Mouse (Mus musculus) MEL (cell line): Measurements from ENCODE around the gene Mael.

Experiments used
- CHD2 ChIP-seq: IDR thresholded peaks from 2 replicates; pipeline ENCODE4 v1.6.1; 2011; ENCODE audit warnings: low read length, improper control_type of control experiment
- CTCF ChIP-seq, 3 experiments: IDR thresholded peaks in 2 of 3; conservative IDR thresholded peaks in 1 of 3; 2 replicates each; pipeline ENCODE4 v1.5.1; 2011 to 2012; ENCODE audit warnings: low read length in 3 of 3, low read depth in 2 of 3, mild to moderate bottlenecking in 2 of 3, improper control_type of control experiment in 1 of 3, inconsistent platforms in 1 of 3, mixed read lengths in 1 of 3, moderate library complexity in 1 of 3; ENCODE audit not compliant: control insufficient read depth in 1 of 3, insufficient read depth in 1 of 3, poor library complexity in 1 of 3, severe bottlenecking in 1 of 3
- E2F4 ChIP-seq: IDR thresholded peaks from 2 replicates; pipeline ENCODE4 v1.6.1; 2011; ENCODE audit warnings: low read depth, low read length, improper control_type of control experiment, borderline replicate concordance
- HCFC1 ChIP-seq: IDR thresholded peaks from 2 replicates; pipeline ENCODE4 v1.6.1; 2012; ENCODE audit warnings: low read depth, mild to moderate bottlenecking, inconsistent platforms, low read length, improper control_type of control experiment, moderate library complexity
- MXI1 ChIP-seq: IDR thresholded peaks from 2 replicates; pipeline ENCODE4 v1.6.1; 2011; ENCODE audit warnings: mild to moderate bottlenecking, low read depth, low read length, improper control_type of control experiment
- POLR2A ChIP-seq, 2 experiments: IDR thresholded peaks; 2 replicates each; pipeline ENCODE4 v1.6.1; 2011 to 2012; ENCODE audit warnings: low read length in 2 of 2, mild to moderate bottlenecking in 2 of 2, control low read depth in 1 of 2, improper control_type of control experiment in 1 of 2, low read depth in 1 of 2, moderate library complexity in 1 of 2; ENCODE audit not compliant: control insufficient read depth in 1 of 2, insufficient read depth in 1 of 2, poor library complexity in 1 of 2
- POLR2AphosphoS5 ChIP-seq: IDR thresholded peaks from 2 replicates; pipeline ENCODE4 v1.6.1; 2012; ENCODE audit warnings: low read depth, borderline replicate concordance, mild to moderate bottlenecking, inconsistent platforms, low read length, moderate library complexity, mixed read lengths
- RCOR1 ChIP-seq: IDR thresholded peaks from 2 replicates; pipeline ENCODE4 v1.6.1; 2012; ENCODE audit warnings: low read depth, mild to moderate bottlenecking, inconsistent platforms, low read length, improper control_type of control experiment
- SMC3 ChIP-seq: IDR thresholded peaks from 2 replicates; pipeline ENCODE4 v1.6.1; 2011; ENCODE audit warnings: low read depth, low read length, improper control_type of control experiment
- TAL1 ChIP-seq: IDR thresholded peaks from 2 replicates; pipeline ENCODE4 v1.6.1; 2012; ENCODE audit warnings: mild to moderate bottlenecking, inconsistent platforms, low read length, moderate library complexity, mixed read lengths
- USF2 ChIP-seq, 2 experiments: IDR thresholded peaks; 2 replicates each; pipeline ENCODE4 v1.6.1; 2011 to 2012; ENCODE audit warnings: improper control_type of control experiment in 2 of 2, low read length in 2 of 2, borderline replicate concordance in 1 of 2, inconsistent platforms in 1 of 2, low read depth in 1 of 2, mild to moderate bottlenecking in 1 of 2; ENCODE audit not compliant: insufficient read depth in 1 of 2

DNA sequence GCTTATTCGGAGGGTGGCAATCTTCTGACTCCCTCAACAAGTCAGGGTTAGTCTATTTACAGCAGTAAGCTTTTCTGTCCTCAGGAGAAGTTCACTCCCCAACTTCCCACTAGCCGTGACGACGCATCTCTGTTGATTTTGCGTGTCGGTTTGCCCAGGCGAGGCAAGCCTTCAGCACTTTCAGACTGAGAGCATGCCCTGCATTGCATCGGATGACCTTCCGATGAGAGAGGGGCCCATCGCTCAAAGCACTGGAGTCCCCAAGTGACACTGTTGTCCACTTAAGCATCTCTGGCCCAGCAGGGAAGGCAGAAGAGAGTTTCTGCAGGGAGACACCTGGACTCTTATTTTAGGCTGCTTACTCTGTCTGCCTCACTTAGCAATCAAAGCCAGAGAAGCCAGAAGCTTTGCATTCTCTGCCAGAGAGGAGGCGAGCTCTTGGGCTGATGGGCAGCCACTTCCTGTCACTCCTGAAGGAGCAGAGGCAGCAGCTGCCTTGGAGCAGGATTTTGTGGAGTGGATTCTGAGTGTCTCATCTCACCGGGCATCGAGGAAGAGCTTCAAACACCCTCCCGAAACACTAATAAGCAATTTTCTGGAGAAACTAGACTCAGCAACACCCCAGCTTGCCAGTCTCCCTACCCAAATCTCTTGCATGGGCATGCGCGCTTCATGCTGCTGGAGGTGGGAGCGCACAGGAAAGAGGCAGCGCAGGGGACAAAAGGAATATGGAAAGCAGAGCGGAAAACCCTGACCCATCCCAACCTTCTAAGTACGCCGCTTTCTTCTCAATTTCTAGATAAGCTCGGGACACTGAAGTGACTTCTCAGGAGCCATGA is 53.9 kb downstream of the Mael start:
- TF ChIP-seq RCOR1 = no peak
- no peak for TF ChIP-seq CTCF (IDR thresholded peaks at IDR 0.05 in 2 of 3, conservative IDR thresholded peaks at IDR 0.05 in 1 of 3; ENCODE audit: control insufficient read depth in 1 of 3, insufficient read depth in 1 of 3, low read depth in 2 of 3, low read length in 3 of 3, poor library complexity in 1 of 3, severe bottlenecking in 1 of 3)
- no peak for TF ChIP-seq TAL1
- no peak for TF ChIP-seq POLR2A (IDR thresholded peaks at IDR 0.05; ENCODE audit: control insufficient read depth in 1 of 2, insufficient read depth in 1 of 2, low read depth in 1 of 2, low read length in 2 of 2, poor library complexity in 1 of 2)
- TF ChIP-seq POLR2AphosphoS5 = no peak
- TF ChIP-seq USF2 (IDR thresholded peaks at IDR 0.05; ENCODE audit: borderline replicate concordance in 1 of 2, insufficient read depth in 1 of 2, low read depth in 1 of 2, low read length in 2 of 2) = no peak
- TF ChIP-seq MXI1 = no peak
- no peak for TF ChIP-seq SMC3
- TF ChIP-seq E2F4 = no peak
- TF ChIP-seq HCFC1 = no peak
- no peak for TF ChIP-seq CHD2
